Mouse (Mus musculus) spleen, postnatal 36 days (tissue): ENCODE data around the gene Elk3.

Experiments used
- DNase-seq, 2 experiments: peaks; one replicate each; pipeline ENCODE4 v3.0.0; 2022; ENCODE audit warnings: low spot score in 2 of 2, mixed read lengths in 1 of 2

Gene Elk3

DNA sequence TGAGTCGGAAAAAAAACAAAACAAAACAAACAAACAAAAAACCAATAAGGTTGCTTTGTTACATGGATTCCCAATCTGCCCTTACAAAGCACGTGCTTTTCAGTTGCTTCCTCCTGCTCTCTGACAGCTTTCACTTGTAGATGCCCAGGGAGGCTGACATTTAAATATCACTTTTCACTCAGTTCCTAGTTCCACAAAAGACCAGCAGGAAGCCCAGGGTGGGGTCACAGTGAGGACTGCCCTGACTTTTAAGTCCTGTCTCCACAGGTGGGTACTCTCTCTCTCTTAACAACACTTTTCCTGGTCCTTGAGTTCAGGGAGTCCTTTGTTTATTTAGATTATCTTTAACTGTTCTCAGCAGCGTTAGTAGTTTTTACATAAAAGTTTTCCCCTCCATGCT is 68.7 kb downstream of the Elk3 start:
- no peak for DNase-seq

DNA sequence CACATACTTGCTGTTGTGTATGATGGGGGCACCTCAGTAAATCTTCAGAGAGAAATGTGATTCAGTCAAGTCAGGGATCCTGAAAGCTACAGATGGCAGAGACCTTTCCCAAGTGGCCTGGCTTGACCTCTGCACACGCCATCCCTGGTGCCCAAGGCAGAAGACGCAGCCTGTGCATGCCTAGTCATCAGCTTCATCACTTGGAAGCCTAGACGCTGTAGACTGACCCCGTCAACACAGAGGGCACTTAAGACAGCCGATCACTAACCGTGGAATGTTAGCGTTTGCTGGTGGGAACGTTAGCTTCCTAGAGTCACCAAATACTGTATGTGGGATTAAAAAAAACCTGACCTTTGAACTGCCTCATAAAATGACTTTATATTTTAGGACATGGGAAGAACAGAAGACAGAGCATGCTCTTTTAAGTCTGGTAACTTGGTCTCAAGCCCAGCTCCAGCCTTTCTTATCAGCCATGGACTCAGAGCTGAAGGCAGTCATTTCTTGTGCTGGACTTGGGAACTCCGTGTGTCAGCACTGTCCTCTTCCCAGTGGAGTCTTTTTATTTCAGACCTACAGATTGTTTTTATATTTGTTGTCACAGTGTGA is 71.6 kb downstream of the Elk3 start:
- DNase-seq = no peak

DNA sequence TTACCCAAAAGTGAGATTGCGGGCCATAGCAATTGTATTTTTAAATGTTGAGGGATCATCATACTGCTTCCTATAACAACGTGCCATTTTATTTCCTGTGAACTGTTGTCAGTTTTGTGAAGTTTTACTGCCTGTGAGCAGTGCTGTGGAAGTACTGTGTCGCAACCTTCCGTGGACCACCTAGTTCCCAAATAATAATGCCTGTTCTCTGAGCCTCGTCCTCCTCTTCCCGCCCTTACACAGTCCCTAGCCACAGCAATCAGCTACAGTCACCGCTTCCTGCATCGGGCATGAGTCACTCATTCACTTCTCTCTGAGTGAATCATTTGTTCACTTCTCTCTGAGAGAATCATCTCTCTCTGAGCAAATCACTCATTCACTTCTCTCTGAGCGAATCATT is 76.2 kb downstream of the Elk3 start:
- no peak for DNase-seq

DNA sequence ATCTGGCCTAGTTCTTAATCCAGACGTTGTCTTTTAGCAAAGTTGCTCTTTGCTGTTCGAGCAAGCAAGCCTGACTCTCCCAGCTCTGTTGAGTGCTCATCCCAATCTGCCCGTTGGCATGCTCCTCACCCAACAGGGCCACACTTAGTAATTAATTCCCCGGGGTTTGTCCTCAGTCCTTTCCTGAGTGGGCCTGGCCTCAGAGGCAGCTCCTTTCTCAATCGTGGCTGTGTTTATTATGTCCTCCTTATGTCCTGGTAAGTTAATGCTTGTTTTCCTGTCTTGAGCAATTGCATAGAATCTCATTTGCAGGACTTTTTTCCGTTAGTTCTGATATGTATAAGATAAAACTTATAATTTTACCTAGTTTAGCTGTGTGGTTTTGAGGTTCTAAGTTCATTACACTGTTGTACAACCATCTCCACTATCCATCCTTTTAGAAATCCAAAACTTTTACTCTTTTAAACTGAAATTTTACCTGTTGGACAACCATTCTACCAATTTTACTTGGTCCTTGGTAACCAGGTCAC is 77.2 kb downstream of the Elk3 start:
- no peak for DNase-seq

DNA sequence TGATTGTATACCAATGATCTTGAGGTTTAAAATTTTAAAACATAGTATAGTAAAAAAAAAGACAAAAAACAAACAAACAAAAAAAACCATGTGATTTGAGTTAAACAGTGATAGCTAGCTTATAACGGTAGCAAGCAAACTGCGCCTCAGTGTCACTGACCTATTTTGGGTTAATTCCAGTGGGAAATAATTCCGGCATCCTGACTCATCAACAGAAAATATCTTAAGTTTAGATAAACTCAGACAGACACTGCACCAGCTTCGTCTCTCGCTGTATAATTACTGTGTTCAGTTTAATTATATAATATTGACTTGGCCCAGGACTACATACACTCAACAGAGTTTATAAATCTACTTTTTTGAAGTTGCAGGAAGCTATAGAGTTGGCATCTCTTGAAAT is 79.0 kb downstream of the Elk3 start:
- no peak for DNase-seq

DNA sequence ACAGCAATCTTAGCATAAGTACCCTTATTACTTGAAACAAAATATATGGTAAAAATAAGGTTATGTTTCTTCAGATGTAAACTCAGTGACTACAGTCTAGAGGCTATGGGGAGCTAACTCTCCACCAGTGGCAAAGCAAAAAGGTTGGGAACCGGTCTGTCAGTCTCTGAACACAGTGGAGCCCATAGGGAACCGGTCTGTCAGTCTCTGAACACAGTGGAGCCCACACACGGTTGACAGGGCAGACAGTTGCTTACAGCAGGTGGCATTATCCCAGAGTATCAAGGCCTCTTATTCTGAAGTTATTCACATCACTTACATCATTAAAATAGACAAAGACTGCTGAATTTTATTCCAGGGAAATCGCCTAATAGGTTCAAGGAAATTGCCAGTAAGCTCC is 79.4 kb downstream of the Elk3 start:
- no peak for DNase-seq

DNA sequence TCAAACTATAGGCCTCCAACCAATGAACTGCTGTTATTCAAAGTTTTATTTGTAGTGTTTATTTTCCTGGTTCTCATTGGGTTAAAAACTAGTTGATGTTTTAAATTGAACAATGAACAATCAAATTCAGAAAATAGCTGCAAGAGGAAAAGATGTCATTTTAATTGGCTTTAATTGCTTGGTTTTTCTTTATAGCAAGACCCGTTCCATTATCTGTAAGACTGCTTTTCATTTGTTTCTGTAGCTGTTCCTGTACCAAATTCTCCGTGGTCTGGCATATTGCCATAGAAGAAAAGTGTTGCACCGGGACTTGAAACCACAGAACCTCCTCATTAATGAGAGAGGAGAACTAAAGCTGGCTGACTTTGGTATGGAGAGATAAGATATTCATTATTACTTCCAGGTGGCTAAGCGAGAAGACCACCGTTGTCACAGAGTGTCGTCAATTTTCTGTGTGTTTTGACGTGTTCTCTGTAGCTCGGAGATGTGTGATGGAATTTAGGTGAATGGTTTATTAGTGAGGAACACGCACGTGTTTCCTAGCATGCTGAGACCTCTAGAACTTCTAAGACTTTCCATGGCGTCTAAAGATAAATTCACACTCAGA is 82.4 kb downstream of the Elk3 start:
- DNase-seq = no peak

DNA sequence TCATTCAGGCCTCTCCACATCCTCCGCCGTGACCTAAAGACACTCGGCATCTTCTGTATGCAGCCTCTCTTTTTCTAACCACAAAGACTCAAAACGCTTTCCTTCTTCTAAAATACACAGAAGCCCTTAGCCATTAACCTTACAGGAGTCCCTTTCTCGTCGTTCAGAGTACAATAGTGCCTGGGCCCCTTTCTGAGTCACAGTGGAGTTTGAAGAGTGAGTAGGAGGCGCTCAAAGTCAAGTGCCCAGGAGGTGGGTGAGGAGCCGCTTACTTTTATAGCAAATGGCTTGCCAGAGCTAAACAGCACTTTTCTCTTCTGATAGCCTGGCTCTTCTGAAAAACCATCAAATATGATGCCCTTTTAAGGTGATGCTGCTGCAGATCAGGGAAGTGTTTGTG is 83.0 kb downstream of the Elk3 start:
- DNase-seq = no peak

DNA sequence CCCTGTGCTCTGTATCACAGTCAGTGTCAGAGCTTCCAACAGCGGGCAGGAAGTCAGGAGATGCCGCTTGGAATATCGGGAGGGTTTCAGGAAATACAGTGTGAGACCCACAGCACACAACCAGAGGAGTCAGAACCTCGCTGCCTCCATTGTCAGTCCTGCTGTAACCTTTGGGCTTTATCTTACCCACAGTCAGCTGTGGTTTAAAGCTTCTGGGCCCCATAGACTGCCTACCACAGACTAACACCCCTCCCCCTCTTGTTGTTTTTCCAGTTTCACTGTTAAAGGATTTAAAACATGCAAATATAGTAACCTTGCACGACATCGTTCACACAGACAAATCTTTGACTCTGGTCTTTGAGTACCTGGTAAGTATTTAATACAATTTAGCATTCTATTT is 85.2 kb downstream of the Elk3 start:
- DNase-seq = no peak

DNA sequence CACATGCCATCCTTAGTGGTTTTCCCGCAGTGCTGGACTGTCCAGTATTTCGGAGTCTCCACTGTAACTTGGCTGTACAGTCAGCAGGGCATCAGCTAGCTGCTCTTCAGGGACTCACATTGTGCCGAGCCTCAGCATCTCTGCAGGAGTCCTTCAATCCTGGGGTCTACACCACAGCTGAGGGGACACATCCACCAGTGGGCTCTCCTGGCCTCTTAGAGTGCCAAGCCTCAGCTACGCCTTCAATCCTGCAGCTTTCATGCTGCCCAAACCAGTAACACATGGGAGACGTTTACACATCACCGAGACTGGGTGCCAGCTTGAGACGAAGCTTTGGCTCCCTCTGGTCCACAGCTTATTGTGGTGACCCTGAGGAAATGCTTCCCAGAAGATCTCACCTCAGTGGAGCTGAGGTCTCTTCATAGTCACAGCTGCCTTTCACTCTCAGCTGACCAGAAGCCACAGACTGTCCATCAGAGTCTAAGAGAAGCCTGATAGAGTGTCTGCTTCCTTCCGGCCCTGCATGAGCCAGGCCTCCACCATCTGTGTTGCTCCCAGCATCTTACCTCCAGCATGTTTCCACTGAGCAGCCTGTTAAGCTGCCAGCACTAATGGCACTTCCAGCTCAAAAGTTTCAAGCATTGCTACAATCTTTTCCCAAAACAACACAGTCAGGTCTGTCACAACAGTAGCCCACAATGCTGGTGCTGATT is 95.7 kb downstream of the Elk3 start:
- DNase-seq = no peak

DNA sequence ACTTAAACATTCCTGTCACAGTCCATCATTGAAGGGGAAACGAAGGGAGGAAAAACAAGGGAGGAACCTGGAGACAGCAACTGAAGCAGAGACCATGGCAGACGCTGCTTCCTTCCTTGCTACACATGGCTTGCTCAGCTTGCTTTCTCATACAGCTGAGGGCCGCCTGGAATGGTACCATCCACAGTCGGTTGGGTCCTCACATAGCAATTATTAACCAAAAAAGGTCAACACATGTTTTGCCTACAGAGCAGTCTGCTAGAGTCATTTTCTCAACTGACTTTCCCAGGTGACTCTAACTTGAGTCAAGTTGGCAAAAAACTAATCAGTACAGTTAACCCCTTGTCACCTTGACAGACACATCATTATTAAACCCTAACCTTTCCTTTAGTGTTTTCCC is 96.7 kb downstream of the Elk3 start:
- no peak for DNase-seq

DNA sequence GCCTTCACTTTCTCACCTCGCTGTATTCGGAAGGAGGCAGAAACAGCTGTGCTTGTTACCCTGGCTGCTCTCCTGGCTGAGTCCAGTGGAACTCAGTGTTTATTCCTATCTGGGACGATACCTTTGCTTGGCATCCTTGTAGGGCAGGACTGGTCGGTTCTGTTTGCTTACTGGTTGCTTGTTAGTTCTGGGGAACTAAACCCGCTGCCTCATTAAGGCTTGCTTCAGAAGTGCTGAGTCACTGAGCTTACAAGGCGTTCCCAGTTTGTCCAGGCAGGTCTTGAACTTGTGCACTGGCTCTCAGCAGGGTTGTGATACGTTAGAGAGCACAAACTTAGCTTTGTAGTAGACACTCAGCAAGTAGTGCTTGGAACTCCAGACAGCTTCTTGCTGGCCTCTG is 97.6 kb downstream of the Elk3 start:
- DNase-seq = no peak

DNA sequence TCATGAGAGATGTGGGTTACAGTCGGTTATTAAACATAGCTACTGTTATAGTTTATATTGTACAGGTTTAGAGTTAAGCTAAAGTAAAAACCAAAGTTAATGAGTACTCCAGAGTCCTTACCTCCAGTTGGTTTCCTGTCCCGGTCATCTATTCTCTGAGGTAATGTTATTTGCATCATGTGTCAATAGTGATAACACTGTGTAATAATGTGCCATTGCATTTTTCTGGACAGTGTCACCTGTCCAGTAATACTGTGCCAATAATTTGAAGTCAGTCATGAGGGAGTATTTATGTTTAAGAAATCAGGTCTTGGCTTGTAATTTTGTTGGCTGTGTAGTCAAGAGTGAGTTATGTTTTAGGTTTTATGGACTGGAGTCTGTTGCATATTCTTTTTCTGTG is 98.2 kb downstream of the Elk3 start:
- DNase-seq = no peak

DNA sequence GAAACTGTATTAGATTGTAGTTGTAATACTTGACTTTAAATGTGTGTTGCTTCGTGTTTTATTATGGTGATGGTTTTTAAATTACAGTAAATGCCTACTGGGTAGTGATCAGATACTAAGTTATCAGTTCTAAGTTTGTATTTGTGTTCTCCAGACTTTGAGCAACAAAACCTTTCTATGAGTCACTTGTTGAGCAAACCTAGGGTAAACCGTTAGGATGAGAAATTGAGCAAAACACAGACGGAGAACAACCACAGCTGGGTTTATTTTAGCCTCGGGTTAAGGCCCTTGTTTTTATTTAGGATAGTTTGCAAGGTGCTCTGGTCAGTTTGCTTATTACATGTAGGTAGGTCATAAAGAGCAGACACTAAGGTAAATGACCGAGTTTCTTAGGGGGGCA is 103.8 kb downstream of the Elk3 start:
- no peak for DNase-seq

DNA sequence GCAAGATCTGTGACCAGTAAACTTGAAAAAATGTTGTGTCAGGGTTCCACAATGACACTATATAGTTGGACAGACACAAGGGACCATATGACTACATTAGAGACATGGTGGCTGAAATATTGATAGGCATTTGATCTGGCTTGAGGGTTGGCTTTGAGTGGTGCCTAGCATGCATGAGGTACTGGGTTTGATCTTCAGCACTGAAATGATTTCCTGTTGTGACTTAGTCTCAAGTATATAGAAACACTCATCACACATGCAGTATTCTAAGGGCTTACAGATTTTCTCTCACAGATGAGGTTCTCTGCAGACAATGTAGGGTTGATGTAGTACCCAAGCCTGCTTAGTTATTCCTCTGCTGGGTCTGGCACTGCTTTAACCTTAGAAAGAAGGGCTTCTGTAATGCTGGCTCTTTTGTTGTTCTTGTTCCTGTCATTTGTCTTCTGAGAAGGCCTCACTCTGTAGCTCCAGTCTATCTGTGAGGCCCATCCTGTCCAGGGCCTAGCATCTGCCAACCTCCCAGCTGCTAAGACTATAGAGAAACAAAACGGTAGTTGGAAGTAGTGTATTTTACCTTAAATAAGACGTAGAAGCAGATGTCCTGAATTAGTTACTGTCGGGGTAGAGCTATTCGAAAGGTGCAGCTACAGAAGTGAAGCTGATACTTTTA is 105.5 kb downstream of the Elk3 start:
- no peak for DNase-seq

DNA sequence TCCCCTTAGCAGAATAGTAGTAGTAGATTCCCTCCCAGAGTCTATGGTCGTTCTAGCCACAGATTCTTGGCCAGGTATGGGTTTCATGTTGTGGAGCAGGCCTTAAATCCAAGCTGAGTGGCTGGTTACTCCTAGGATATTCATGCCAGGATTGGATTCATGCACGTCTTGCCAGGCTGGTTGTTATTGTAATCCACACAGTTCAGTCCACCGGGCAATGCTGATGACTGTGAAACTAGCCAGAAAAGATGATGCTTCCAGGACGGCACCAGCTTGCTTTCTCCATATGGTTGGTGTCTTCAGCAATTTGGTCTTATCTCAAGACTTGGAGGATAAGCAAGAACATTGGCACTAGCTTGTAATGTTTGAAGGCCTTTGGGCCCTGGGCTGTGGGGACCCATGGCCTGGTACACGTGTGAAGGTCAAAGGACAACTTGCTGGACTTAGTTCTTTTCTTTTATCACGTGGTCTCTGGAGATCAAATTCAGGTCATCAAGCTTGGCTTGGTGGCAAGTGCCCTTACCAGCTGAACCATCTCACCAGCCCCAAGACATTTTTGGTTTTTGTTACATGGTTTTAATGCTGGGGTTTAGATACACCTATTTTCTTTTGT is 109.0 kb downstream of the Elk3 start:
- DNase-seq = no peak

DNA sequence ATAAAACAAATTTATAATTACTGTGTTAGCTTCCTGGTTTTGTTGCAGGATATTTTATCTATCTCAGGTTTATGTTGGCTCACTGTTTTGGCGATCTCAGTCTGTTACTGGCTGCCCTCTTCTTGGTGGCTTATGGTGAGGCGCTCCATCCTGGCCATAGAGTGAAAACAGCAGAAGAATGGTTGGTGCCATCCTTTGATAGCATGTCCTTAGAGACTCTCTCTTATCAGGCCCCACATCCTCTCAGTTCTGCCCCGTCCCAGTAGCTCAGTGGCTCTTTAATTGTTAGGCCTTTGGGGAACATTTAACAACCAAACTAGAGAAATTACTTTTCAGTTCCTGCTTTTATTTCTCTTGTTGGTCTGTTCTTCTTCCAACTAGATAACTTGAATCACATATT is 112.0 kb downstream of the Elk3 start:
- DNase-seq = no peak
